Mouse (Mus musculus): Measurements from ENCODE around the gene Gm11236. TPM values are rescaled to one million over a fixed set of nuclear protein-coding genes. Genes with fewer than 3 reads are reported as not detected.
"Not testable (repeated sequence)": the region's sequence is repeated elsewhere in the genome, so short reads cannot be mapped to it uniquely, and the experiment has no call there.

The Gm11236 gene
- total RNA-seq (2015; ENCODE audit: low replicate concordance) (not detected in 2 replicates), total RNA-seq (2017; ENCODE audit: low replicate concordance) (not detected in 2 replicates)

GRCm38 (mm10) chr4:73637821-73638220 lies at the start of gene Gm11236:
Gene Gm11236 (plus strand): TSS chr4:73638121.
- not testable (repeated sequence) for ATAC-seq (replicated peaks; ENCODE audit: low FRiP score, poor library complexity, severe bottlenecking)

GRCm38 (mm10) chr4:73599248-73599647 lies 38.7 kb upstream of the Gm11236 start:
- ATAC-seq (replicated peaks; ENCODE audit: low FRiP score, poor library complexity, severe bottlenecking), result no peak

GRCm38 (mm10) chr4:73607581-73607980 lies 30.3 kb upstream of the Gm11236 start, which contains the start of gene Gm11238:
Gene Gm11238 (plus strand): TSS chr4:73607881.
- not testable (repeated sequence) for ATAC-seq (replicated peaks; ENCODE audit: low FRiP score, poor library complexity, severe bottlenecking)

GRCm38 (mm10) chr4:73622684-73623083 lies 15.2 kb upstream of the Gm11236 start, which contains the start of gene Gm11237:
Gene Gm11237 (plus strand): TSS chr4:73622984.
- ATAC-seq (replicated peaks; ENCODE audit: low FRiP score, poor library complexity, severe bottlenecking), result not testable (repeated sequence)

- ATAC-seq (replicated peaks; ENCODE audit: low FRiP score, poor library complexity, severe bottlenecking), result not testable (repeated sequence)
Observed at GRCm38 (mm10) chr4:73661864-73662263, 23.9 kb downstream of the Gm11236 start.

- not testable (repeated sequence) for ATAC-seq (replicated peaks; ENCODE audit: low FRiP score, poor library complexity, severe bottlenecking)
Observed at GRCm38 (mm10) chr4:73668054-73668453, 30.1 kb downstream of the Gm11236 start, which contains the start of gene Gm11239. Gene Gm11239 (plus strand): TSS chr4:73668354.

GRCm38 (mm10) chr4:73683216-73683615 lies 45.3 kb downstream of the Gm11236 start, which contains the start of gene Gm428:
Gene Gm428 (plus strand): TSS chr4:73683516.
- ATAC-seq (replicated peaks; ENCODE audit: low FRiP score, poor library complexity, severe bottlenecking), result not testable (repeated sequence)

Other genes with a start within 250 kb of the Gm11236 start
- not detected in 2 replicates for gene Gm11487, start 233.0 kb upstream of the Gm11236 start, total RNA-seq (2015; ENCODE audit: low replicate concordance)
- gene Gm11487, start 233.0 kb upstream of the Gm11236 start, total RNA-seq (2017; ENCODE audit: low replicate concordance), result not detected in 2 replicates
- gene Gm11238, start 30.2 kb upstream of the Gm11236 start, total RNA-seq (2015; ENCODE audit: low replicate concordance), result not detected in 2 replicates
- not detected in 2 replicates for gene Gm11238, start 30.2 kb upstream of the Gm11236 start, total RNA-seq (2017; ENCODE audit: low replicate concordance)
- not detected in 2 replicates for gene Gm11237, start 15.1 kb upstream of the Gm11236 start, total RNA-seq (2015; ENCODE audit: low replicate concordance)
- not detected in 2 replicates for gene Gm11237, start 15.1 kb upstream of the Gm11236 start, total RNA-seq (2017; ENCODE audit: low replicate concordance)
- gene Gm11239, start 30.2 kb downstream of the Gm11236 start, total RNA-seq (2015; ENCODE audit: low replicate concordance), result not detected in 2 replicates
- gene Gm11239, start 30.2 kb downstream of the Gm11236 start, total RNA-seq (2017; ENCODE audit: low replicate concordance), result not detected in 2 replicates
- not detected in 2 replicates for gene Gm428, start 45.4 kb downstream of the Gm11236 start, total RNA-seq (2015; ENCODE audit: low replicate concordance)
- not detected in 2 replicates for gene Gm428, start 45.4 kb downstream of the Gm11236 start, total RNA-seq (2017; ENCODE audit: low replicate concordance)
- gene Rasef, start 152.9 kb downstream of the Gm11236 start, total RNA-seq (2015; ENCODE audit: low replicate concordance), result not detected in 2 replicates
- not detected in 2 replicates for gene Rasef, start 152.9 kb downstream of the Gm11236 start, total RNA-seq (2017; ENCODE audit: low replicate concordance)
- not detected in 2 replicates for gene Gm11758, start 238.1 kb downstream of the Gm11236 start, total RNA-seq (2015; ENCODE audit: low replicate concordance)
- not detected in 2 replicates for gene Gm11758, start 238.1 kb downstream of the Gm11236 start, total RNA-seq (2017; ENCODE audit: low replicate concordance)

All from erythroblast, adult 5-6 weeks (primary cell).